Comparison of ENCODE assay signal across 8 mouse cellular contexts in genomic region chr12:81331937-81332874, GRCm38 (mm10). TPM values are rescaled to one million over a fixed set of nuclear protein-coding genes. Genes with fewer than 3 reads are reported as not detected.
A peak's percentile ranks its signal among the peaks of the same experiment; 100 is the strongest.
DNase-seq lines count a peak whose midpoint lies in the region; ATAC-seq and TF ChIP-seq lines count a peak whose summit lies in the region.

No protein-coding gene starts in this region.

- peaks cover 3% of the 10 kb centered on the region; the same call in 1 of the 2 replicates for H3K4me1 ChIP-seq in kidney, postnatal 0 days (replicated peaks; ENCODE audit: insufficient read depth, low read length)
- H3K4me1 ChIP-seq in liver, embryonic 15.5 days (replicated peaks), result no peaks in the 10 kb centered on the region

- no peak for TF ChIP-seq CTCF in kidney, postnatal 0 days (IDR thresholded peaks at IDR 0.05; ENCODE audit: low read depth)

- peak; percentile 9 for DNase-seq in kidney, postnatal 0 days (ENCODE audit: low spot score)
- no peak for DNase-seq in kidney, postnatal 25 days
- DNase-seq in cerebellum, postnatal 36 days, result peak; percentile 80
- DNase-seq in gastrocnemius, adult 18-20 months (ENCODE audit: low spot score), result peak; percentile 30
- peak; percentile 22 to 65 for DNase-seq in layer of hippocampus, adult 18-20 months (ENCODE audit: low spot score in 2 of 2)
- DNase-seq in right cerebral cortex, postnatal 10 days (ENCODE audit: low spot score in 2 of 2), result peak; percentile 86 to 88

- H3K27ac ChIP-seq in kidney, postnatal 0 days, result no peak overlapping the region
- no peak overlapping the region for H3K27ac ChIP-seq in liver, embryonic 15.5 days (replicated peaks)

- peak overlapping the region; percentile 50 for H3K4me3 ChIP-seq in kidney, postnatal 0 days (replicated peaks; ENCODE audit: low read depth, low read length)
- peak overlapping the region; percentile 39 for H3K4me3 ChIP-seq in liver, embryonic 15.5 days (replicated peaks)

- no peaks in the 10 kb centered on the region for H3K9me3 ChIP-seq in kidney, postnatal 0 days (replicated peaks; ENCODE audit: low read length)
- H3K9me3 ChIP-seq in liver, embryonic 15.5 days (replicated peaks), result no peaks in the 10 kb centered on the region

- peak overlapping the region; percentile 100 for H3K4me2 ChIP-seq in kidney, postnatal 0 days (ENCODE audit: low read length)
- H3K4me2 ChIP-seq in liver, embryonic 15.5 days, result peak overlapping the region; percentile 64

- peak overlapping the region; percentile 52 for H3K9ac ChIP-seq in kidney, postnatal 0 days (ENCODE audit: low read depth, low read length)
- no peak overlapping the region for H3K9ac ChIP-seq in liver, embryonic 15.5 days

- under 1% methylated on average over 48 of the region's 54 CpGs for WGBS in kidney, postnatal 0 days
- 1% methylated on average over 54 of the region's 54 CpGs for WGBS in liver, embryonic 15.5 days (ENCODE audit: insufficient replicate concordance)

- peaks cover 16% of the 10 kb centered on the region; the same call in 1 of the 2 replicates for H3K27me3 ChIP-seq in kidney, postnatal 0 days (ENCODE audit: insufficient read depth, low read length)
- H3K27me3 ChIP-seq in liver, embryonic 15.5 days, result peaks cover 56% of the 10 kb centered on the region

- peak; percentile 33; the same call in 1 of the 2 replicates for ATAC-seq in kidney, postnatal 0 days (replicated peaks; ENCODE audit: low FRiP score, low read depth)
- no peak for ATAC-seq in liver, embryonic 15.5 days (ENCODE audit: insufficient read depth)
- no peak for ATAC-seq in CD4-positive, CD25-positive, alpha-beta regulatory T cell, adult 4 months

- H3K36me3 ChIP-seq in kidney, postnatal 0 days (ENCODE audit: insufficient read depth, low read length), result no peaks in the 10 kb centered on the region
- H3K36me3 ChIP-seq in liver, embryonic 15.5 days (replicated peaks), result no peaks in the 10 kb centered on the region

RNA-seq across cellular contexts. Expression of gene Slc8a3, which starts 0.8 kb away (rescaled TPM):
- 0.05 and 0.09 TPM in 2 replicates for polyA plus RNA-seq in kidney, postnatal 0 days (2015; fragmentation: Nextera tagmentation; extraction: Ambion mirVana)
- total RNA-seq in gastrocnemius, adult 18-20 months (2021), result 10 to 100 TPM; 41.3 to 52.3 TPM
- total RNA-seq in layer of hippocampus, adult 18-20 months (2021), result 10 to 100 TPM; 13.0 to 14.0 TPM
- polyA plus RNA-seq in liver, embryonic 15.5 days (2015; fragmentation: Nextera tagmentation; extraction: Ambion mirVana), result 0.02 and 0.03 TPM in 2 replicates
- polyA plus RNA-seq in CD4-positive, CD25-positive, alpha-beta regulatory T cell, adult 4 months (2017; shearing (Covaris generic)), result not detected

RNA-seq across cellular contexts. Expression of gene Gm4787, which starts 47.1 kb away (rescaled TPM):
- polyA plus RNA-seq in kidney, postnatal 0 days (2015; fragmentation: Nextera tagmentation; extraction: Ambion mirVana), result 0.18 and 0.22 TPM in 2 replicates
- under 1 TPM; 0.66 to 0.91 TPM for total RNA-seq in gastrocnemius, adult 18-20 months (2021)
- 1 to 10 TPM; 1.4 to 1.6 TPM for total RNA-seq in layer of hippocampus, adult 18-20 months (2021)
- 0.06 and 0.13 TPM in 2 replicates for polyA plus RNA-seq in liver, embryonic 15.5 days (2015; fragmentation: Nextera tagmentation; extraction: Ambion mirVana)
- polyA plus RNA-seq in CD4-positive, CD25-positive, alpha-beta regulatory T cell, adult 4 months (2017; shearing (Covaris generic)), result 1 to 10 TPM in 1 of 2 experiments, under 1 TPM in 1; 0.59 to 1.2 TPM

Comparison
In these comparisons a context has a peak if more than half of its experiments do, and no peak if none do; other contexts are left out.
1. DNase-seq: peak in kidney, postnatal 0 days (single experiment), cerebellum, postnatal 36 days (2 of 2), gastrocnemius, adult 18-20 months (single experiment), layer of hippocampus, adult 18-20 months (2 of 2) and right cerebral cortex, postnatal 10 days (2 of 2); none in kidney, postnatal 25 days (0 of 2).